Mouse (Mus musculus) leukemia stem cell, adult 10-12 weeks (primary cell): Measurements from ENCODE around the gene Trim5. TPM values are rescaled to one million over a fixed set of nuclear protein-coding genes. Genes with fewer than 3 reads are reported as not detected.

Experiments
- polyA plus RNA-seq: library from polyadenylated mRNA; stranded (reverse); fragments of >175 nt; gene quantifications from 2 replicates; pipeline ENCODE4 v1.2.3, GENCODE M21; 2012; ENCODE audit warnings: low replicate concordance

The Trim5 gene
- 0.06 TPM in 1 of 2 replicates, not detected in the other for polyA plus RNA-seq

DNA sequence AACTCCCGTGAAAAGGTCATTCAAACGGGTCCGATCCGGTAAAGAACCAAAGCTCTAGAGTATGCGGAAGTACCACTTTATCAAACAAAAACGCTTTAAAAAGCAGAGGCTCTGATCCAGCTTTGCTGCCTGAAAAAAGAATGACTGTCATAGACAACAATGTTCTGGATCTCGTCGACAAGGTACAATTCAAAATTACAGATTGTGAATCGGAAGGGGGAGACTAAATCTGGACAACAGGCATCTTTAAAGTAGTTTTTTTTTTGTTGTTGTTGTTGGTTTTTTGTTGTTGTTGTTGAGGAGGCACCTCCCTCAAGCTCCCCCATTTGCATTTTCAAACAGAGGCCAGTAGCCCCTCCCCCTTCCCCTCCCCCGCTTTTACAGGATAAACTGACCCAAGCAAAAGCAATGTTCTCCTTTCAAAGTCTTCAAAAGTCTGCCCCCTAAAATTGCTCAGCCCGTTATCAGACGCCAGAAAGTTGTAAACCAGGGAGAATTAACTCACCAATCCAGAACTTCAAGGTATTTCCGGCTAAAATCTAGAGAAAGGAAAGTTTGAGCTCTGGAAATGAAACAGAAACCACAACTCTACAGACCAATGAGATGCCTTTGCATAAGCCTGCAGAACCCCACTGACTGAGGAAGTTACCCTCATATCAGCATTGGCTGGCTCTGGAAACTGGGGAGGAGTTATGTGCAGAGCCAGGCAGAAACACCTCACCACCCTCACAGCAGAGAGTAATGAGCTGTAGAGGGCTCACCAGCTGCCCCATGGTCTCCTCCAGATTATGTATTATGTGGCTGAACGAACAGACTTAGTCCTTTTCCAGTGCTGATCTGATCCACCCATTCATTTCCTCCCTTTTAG lies at the start of gene Trim5:
Trim5 (minus strand) TSS at position 519 of the 868 bp plus-strand sequence.

DNA sequence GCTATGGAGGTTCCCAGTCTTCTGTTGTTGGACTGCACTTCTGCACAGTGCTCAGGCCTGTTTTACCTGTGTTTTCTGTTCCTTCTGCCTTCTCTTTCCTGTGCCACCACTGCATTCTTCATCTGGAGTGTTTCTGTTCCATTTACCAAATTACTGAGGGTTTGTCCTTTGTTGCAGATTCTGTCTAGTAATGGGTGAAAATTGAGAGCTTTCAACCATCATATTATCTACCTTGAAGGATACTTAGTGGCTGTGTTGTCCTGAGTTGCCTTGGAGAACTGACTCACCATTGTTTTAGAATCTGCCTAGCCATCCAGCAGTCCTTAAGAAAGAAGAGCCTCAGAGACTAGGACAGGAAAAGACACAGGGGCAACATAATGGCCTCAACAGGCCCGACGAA lies 41.3 kb upstream of the Trim5 start, which contains the start of gene Trim34b:
Trim34b (plus strand) TSS at position 301 of the 400 bp plus-strand sequence.

GRCm38 (mm10) chr7:104315369-104316080 lies 27.6 kb upstream of the Trim5 start, which contains the start of gene Trim12a:
TSS of gene Trim12a (minus strand) at chr7:104315466.

DNA sequence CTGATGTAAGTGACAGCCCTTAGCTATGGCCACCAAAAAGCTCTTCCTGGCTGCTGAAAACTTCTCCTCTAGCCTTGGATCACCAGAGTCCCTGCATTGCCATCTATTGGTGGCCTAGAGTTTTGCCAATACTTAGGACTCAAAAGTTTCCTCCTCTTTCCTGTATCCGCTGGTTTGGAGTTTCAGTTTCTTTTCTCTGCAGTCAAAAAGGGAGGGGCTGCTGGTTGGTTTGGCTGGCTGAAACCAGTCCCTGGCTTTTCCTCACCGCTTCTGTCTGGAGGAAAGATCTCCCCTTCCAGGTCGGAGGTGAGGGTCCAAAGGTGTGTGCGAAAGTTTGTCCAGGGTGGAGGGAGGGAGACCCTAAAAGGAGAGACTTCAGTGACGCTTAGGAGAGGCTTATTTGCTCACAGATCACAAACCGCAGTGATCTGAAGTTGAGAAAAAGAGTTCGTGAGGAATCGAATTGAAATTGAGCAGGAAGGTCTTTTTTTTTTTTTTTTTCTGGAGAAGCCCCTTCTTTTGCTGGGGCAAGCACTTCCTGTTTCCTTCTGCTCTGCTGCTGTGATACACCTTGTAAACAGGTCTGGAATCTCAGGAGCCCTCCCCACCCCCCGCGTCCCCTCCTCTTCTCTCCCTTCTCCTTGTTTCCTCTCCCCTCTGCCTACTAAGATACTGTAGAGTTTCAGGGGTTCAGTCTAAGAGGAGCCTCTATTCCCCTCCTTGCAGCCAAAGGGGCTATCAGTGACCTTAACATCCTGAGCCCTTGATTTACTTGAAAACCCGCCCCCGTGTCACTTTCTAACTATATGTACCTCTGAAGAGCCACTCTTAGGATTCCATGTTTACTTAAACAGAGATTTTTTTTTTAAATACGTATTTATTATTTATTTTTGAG lies 43.4 kb downstream of the Trim5 start, which contains the start of gene Trim34a:
Trim34a (plus strand) TSS at position 171 of the 895 bp plus-strand sequence.

GRCm38 (mm10) chr7:104218701-104219569 lies 69.0 kb downstream of the Trim5 start, which contains the start of gene Trim6:
TSS of gene Trim6 (plus strand) at chr7:104218793.

Other genes starting within 250 kb of the Trim5 start
- gene Olfr642, start 235.4 kb downstream of the Trim5 start, polyA plus RNA-seq = not detected in 2 replicates
- not detected in 2 replicates for gene 4930516K23Rik, start 226.6 kb downstream of the Trim5 start, polyA plus RNA-seq
- gene Olfr644, start 216.2 kb downstream of the Trim5 start, polyA plus RNA-seq = not detected in 2 replicates
- not detected in 2 replicates for gene Olfr645, start 202.6 kb downstream of the Trim5 start, polyA plus RNA-seq
- not detected in 2 replicates for gene Olfr646, start 183.2 kb downstream of the Trim5 start, polyA plus RNA-seq
- not detected in 2 replicates for gene Ubqln5, start 158.3 kb downstream of the Trim5 start, polyA plus RNA-seq
- not detected in 2 replicates for gene Olfr643, start 150.7 kb downstream of the Trim5 start, polyA plus RNA-seq
- not detected in 2 replicates for gene Ubqln3, start 144.8 kb downstream of the Trim5 start, polyA plus RNA-seq
- gene Ubqlnl, start 137.5 kb downstream of the Trim5 start, polyA plus RNA-seq = not detected in 2 replicates
- not detected in 2 replicates for gene Olfm5, start 123.3 kb downstream of the Trim5 start, polyA plus RNA-seq
- not detected in 2 replicates for gene Olfr648, start 104.7 kb downstream of the Trim5 start, polyA plus RNA-seq
- not detected in 2 replicates for gene Olfr649, start 92.1 kb downstream of the Trim5 start, polyA plus RNA-seq
- gene Trim6, start 69.3 kb downstream of the Trim5 start, polyA plus RNA-seq = not detected in 2 replicates
- 0.09 TPM in 1 of 2 replicates, not detected in the other for gene Trim34a, start 43.6 kb downstream of the Trim5 start, polyA plus RNA-seq
- gene Trim12a, start 27.4 kb upstream of the Trim5 start, polyA plus RNA-seq = not detected in 2 replicates
- gene Trim34b, start 41.4 kb upstream of the Trim5 start, polyA plus RNA-seq = 0.15 and 0.36 TPM in 2 replicates
- 0.66 and 2.8 TPM in 2 replicates for gene Trim12c, start 65.3 kb upstream of the Trim5 start, polyA plus RNA-seq
- gene Trim30b, start 81.8 kb upstream of the Trim5 start, polyA plus RNA-seq = not detected in 2 replicates
- gene Trim30c, start 112.7 kb upstream of the Trim5 start, polyA plus RNA-seq = not detected in 2 replicates
- 3.5 and 5.4 TPM in 2 replicates for gene Trim30a, start 177.1 kb upstream of the Trim5 start, polyA plus RNA-seq
- gene Trim30d, start 219.8 kb upstream of the Trim5 start, polyA plus RNA-seq = 0.28 TPM in 1 of 2 replicates, not detected in the other